Mouse (Mus musculus): ENCODE measurements around the gene Trmt1.

Gene Trmt1

GRCm38 (mm10) chr8:84732996-84733395, 46.9 kb downstream of the Trmt1 start:
- DNase-seq (ENCODE audit: low read depth), result no peak

- no peak for DNase-seq (ENCODE audit: low read depth)
Observed at GRCm38 (mm10) chr8:84733959-84734358, 47.9 kb downstream of the Trmt1 start.

DNA sequence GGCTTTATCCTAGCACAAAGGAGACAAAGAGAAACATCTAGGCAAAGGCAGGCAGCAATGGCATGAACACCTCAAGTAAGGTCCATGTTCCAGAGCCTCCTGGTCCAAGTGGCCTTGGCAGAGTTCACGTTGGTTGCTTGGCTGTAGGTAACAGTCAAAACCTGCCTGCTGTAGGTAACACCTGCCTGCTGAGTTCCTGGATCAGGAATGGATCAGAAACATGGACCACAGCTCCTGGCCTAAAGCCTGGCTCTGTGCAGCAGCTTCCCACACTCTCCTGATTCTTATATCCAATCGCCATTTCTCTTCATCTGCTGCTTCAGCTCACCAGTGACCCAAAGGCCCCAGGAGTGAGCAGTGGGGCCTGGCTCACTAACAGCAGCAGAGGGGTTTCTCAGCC, 48.6 kb downstream of the Trmt1 start:
- no peak for DNase-seq (ENCODE audit: low read depth)

DNA sequence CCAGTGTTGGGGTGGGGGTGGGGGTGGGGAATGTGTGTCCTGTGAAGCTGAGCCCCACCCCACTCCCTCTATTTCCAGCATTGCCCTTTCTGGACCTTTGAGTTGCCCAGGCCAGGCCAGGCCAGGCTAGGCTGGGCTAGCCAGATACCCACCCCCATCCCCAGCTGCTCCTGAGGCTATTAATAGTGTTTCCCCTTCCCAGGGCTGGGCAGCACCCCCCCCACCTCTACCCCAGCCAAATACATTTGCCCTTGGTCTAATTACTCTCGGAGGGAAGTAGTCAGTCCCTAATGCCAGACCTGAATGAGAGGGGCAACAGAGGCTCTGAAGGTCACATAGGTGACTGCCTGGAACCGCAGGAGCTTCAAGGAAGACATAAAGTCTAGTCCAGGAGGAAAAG, 49.5 kb downstream of the Trmt1 start:
- no peak for DNase-seq (ENCODE audit: low read depth)

DNA sequence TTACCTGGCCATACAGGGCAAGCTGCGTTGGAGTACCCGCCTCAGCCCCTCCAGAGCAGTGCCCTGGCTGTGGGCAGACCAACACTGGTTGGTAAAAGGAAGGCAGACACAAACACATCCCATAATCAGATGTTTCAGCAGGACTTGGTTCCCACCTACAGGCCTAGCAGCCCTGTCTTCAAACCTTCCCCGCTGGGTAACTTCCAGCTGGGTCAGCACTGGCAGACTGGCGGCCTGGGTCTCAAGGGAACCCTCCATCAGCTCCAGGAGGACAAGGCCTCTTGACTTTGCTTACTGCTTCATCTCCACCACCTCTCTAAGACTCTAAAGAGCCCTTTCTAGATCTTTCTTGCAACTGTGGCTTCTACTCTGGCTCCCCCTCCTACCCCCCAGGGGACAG, 50.4 kb downstream of the Trmt1 start:
- DNase-seq (ENCODE audit: low read depth), result no peak

GRCm38 (mm10) chr8:84737608-84738007, 51.5 kb downstream of the Trmt1 start:
- DNase-seq (ENCODE audit: low read depth), result peak; percentile 90

DNA sequence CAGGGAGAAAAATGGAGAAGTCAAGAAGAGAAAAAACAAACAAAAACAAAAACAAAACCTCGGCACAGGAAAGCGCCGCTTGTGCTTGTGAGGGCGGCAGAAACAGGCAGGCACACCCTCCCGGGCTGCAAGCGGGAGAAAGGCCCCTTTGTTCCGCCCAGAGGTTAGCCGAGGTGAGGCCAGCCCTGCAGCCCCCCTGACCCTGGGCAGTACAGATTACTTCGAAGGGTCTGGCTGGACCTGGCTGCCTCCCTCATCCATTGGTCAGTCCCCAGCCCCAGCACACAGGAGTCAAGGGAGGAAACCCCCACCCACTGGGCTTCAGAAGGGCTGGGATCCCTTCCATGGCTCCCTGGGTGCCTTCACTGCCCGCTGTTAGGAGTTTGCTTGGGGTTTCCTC, 52.2 kb downstream of the Trmt1 start:
- DNase-seq (ENCODE audit: low read depth), result no peak

- no peak for DNase-seq (ENCODE audit: low read depth)
Observed at GRCm38 (mm10) chr8:84738715-84739400, 52.8 kb downstream of the Trmt1 start.

DNA sequence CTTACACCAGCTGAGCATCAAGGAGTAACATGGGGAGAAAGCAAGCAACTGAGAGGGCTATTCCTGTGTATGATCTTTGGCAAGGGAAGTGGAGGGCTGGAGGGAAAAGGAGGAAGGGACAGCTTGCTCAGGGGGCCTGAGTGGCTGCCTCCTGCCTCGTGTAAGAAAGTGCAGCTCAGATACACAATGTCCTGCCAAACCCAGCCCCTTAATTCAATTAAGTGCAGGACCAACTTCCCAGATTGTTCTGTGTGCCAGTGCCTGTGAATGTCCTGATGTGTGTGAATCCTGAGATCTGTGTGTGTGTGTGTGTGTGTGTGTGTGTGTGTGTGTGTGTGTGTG, 53.3 kb downstream of the Trmt1 start:
- no peak for DNase-seq (ENCODE audit: low read depth)

DNA sequence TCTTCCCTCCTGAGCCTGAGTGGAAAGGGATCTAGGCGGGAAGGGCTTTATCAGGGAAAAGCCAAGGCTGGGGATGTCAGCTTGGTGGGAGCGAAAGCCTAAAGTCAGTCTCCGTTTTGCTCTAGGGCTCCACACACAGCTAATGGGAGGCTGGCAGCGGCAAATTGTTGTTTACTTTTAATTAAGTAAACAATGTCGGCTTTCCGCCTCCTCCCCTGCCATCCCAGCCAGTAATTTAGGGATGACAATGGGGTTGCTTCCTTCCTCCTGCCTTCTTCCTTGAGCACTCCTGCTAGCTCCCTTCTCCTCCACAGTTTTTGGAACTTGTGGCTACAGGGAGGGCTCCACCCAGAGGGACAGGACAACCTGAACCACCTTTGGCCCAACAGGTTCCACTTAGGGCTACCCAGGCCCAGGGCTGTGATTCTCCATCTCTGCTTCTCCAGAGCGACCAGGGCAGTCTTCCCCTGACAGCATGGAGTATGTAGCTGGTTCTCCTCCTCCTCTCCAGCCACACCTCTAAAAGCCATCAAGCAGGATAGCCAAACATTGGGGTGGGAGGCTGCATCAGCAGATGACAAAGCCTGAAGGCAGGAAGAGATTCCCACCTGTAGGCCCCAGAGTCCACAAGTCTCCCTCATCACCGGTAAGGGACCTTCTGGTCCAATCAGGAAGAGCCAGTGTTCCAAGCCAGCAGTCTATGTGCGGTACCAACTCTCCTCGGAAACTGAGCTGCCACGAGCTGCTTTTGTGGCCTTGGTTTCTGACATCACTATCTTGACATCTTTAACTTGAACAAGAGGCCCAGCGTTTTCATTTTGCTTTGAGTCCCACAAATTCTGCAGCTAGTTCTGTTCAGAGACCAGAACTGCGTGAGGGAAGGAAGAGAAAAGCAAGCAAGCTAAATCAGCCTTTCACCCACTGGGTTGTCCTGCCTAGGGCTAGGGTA, 55.1 kb downstream of the Trmt1 start:
- no peak for DNase-seq (ENCODE audit: low read depth)

DNA sequence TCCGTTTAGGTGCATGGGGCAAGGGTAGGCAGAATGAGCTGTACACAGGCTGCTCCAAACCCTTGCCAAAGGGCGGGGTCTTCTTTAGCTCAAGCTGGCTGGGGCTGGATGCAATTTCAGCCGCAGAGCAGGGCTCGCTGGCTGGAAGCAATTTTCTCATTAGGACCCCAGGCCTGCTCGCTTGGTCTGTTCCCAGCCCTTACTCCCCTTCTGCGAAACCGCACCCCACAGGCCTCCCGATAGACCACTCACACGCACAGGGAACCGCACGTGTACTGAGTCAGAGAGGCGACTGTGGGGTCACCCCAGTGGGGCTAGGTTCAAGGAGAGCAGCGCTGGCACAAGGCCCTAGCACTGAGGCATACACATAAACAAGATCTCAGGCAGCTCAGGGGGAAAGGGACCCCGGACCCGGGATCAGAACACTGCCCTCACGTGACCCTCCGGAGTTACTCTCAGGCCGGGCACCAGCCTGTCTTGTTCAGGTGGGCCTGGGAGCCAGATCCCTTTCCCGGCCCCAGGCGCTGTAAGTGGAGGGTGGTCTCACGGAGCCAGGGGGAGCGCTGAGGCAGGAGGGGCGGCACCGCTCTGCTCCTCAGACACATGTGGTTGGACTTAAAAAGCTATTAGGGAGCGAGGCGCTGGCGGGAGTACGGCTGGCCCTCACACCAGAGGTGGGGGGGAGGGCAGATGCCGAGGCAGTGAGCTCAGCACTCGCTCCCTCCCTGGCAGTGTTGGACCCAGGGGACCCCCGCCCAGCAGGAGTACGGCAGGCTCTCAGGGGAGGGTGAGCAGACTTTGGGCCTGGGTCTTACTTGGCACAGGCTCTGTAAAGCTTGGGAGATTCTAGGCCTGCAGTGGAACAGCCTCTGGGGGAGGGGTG, 56.3 kb downstream of the Trmt1 start:
- DNase-seq (ENCODE audit: low read depth), result peak; percentile 95

GRCm38 (mm10) chr8:84743054-84743415, 56.9 kb downstream of the Trmt1 start:
- no peak for DNase-seq (ENCODE audit: low read depth)

DNA sequence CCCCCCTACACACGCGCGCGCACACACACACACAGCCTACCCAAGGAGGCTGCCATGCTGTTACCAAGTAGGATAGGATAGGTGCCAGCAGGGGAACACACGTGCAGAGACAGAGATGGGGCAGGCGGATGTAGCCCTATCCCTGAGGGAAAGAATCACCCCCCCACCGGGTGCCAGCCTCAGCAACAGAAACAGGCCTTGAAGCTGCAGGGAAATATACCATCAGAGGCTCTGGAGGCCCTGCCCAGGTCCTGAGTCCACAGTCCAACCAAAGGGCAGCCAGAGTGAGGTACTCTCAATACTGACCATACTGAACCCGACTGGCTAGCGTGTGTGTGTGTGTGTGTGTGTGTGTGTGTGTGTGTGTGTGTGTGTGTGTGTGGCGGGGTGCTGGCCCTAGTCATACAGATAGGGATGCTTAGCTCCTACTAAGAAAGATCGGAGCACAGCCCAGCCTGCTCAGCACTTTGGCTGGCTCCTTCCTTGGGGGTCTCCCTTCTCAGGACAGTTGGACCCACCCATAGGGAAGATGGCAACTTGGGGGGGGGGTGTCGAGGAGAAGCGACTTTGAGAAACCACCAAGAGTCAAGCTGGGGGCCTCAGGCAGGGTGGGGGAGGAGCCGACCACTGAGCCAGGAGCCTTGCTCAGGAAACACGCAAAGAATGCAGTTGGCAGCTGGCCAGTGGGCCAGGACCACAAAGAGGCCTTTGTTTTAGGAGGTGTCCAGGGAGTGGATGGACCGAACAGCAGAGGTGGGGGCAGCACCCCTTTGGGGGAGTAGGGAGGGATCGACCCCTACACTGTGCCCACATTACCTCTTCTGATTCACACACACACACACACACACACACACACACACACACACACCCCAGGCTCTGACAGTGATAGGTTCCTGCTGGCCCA, 57.7 kb downstream of the Trmt1 start:
- DNase-seq (ENCODE audit: low read depth), result peak; percentile 74

GRCm38 (mm10) chr8:84745032-84745925, 59.2 kb downstream of the Trmt1 start:
- no peak for DNase-seq (ENCODE audit: low read depth)
